Mouse (Mus musculus) embryonic facial prominence, embryonic 10.5 days (tissue): ENCODE results near the gene Zfp593. TPM values are rescaled to one million over a fixed set of nuclear protein-coding genes. Genes with fewer than 3 reads are reported as not detected.

ENCODE experiments used
- polyA plus RNA-seq: library from polyadenylated mRNA; unstranded; fragments of >200 nt; fragmentation: Nextera tagmentation; extraction: Ambion mirVana; gene quantifications from 2 replicates; pipeline ENCODE4 v1.2.1, GENCODE M21; 2016

Zfp593 gene
- polyA plus RNA-seq, 1 experiment from 2014 or later = 21.0 TPM

Other genes with a start within 250 kb of the Zfp593 start
- 41.2 and 42.1 TPM in 2 replicates for gene Dhdds, start 244.7 kb downstream of the Zfp593 start, polyA plus RNA-seq
- 18.7 and 24.2 TPM in 2 replicates for gene Lin28a, start 226.8 kb downstream of the Zfp593 start, polyA plus RNA-seq
- not detected in 2 replicates for gene Zfp683, start 191.8 kb downstream of the Zfp593 start, polyA plus RNA-seq
- 4.1 and 7.1 TPM in 2 replicates for gene Crybg2, start 184.8 kb downstream of the Zfp593 start, polyA plus RNA-seq
- gene Cd52, start 150.5 kb downstream of the Zfp593 start, polyA plus RNA-seq = 3.5 and 4.5 TPM in 2 replicates
- gene Ubxn11, start 143.0 kb downstream of the Zfp593 start, polyA plus RNA-seq = 4.5 and 7.1 TPM in 2 replicates
- 300 and 316 TPM in 2 replicates for gene Sh3bgrl3, start 116.8 kb downstream of the Zfp593 start, polyA plus RNA-seq
- 32.3 and 33.2 TPM in 2 replicates for gene Cep85, start 58.5 kb downstream of the Zfp593 start, polyA plus RNA-seq
- 0.06 and 0.07 TPM in 2 replicates for gene Gm7534, start 42.6 kb downstream of the Zfp593 start, polyA plus RNA-seq
- gene Catsper4, start 18.2 kb downstream of the Zfp593 start, polyA plus RNA-seq = not detected in 2 replicates
- 2.6 and 3.4 TPM in 2 replicates for gene Cnksr1, start 7.2 kb downstream of the Zfp593 start, polyA plus RNA-seq
- gene E130218I03Rik, start 1.9 kb downstream of the Zfp593 start, polyA plus RNA-seq = 0.32 and 1.1 TPM in 2 replicates
- not detected in 2 replicates for gene Gm30191, start 1.3 kb upstream of the Zfp593 start, polyA plus RNA-seq
- 7.4 and 7.9 TPM in 2 replicates for gene Grrp1, start 8.5 kb upstream of the Zfp593 start, polyA plus RNA-seq
- gene Pdik1l, start 42.3 kb upstream of the Zfp593 start, polyA plus RNA-seq = 19.2 and 24.3 TPM in 2 replicates
- 0.31 and 0.34 TPM in 2 replicates for gene Trim63, start 69.5 kb upstream of the Zfp593 start, polyA plus RNA-seq
- gene Slc30a2, start 97.6 kb upstream of the Zfp593 start, polyA plus RNA-seq = 0.07 TPM in 1 of 2 replicates, not detected in the other
- gene Extl1, start 138.3 kb upstream of the Zfp593 start, polyA plus RNA-seq = 0.25 and 0.66 TPM in 2 replicates
- 7.0 and 8.3 TPM in 2 replicates for gene Pafah2, start 150.7 kb upstream of the Zfp593 start, polyA plus RNA-seq
- 2,394 and 2,556 TPM in 2 replicates for gene Stmn1, start 222.7 kb upstream of the Zfp593 start, polyA plus RNA-seq